Mouse (Mus musculus): ENCODE data around the gene Alg3.

Gene Alg3

GRCm38 (mm10) chr16:20611357-20612227 lies at the start of gene Alg3, which contains the start of the genes Eef1akmt4 and Gm49333:
TSS of gene Alg3 (minus strand) at chr16:20611735.
TSS of gene Eef1akmt4 (plus strand) at chr16:20611593.
TSS of gene Gm49333 (plus strand) at chr16:20611610.
- DNase-seq: peak; percentile 68

DNA sequence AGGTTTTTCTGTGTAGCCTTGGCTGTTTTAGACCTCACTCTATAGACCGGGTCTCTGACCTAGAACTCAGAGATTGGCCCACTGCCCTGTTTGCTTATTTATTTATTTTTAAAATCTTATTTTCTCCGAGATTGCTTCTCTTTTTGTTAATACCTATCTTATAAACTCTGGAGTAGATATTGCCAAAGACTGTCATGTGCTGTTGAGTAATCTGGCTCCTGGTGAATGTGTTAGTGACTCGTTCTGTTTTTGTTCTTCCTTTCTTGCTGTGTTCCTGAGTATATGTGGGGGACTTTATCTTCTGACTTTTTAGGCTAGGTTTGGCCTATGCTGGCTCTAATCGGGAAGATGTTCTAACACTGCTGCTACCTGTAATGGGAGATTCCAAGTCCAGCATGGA lies 46.1 kb upstream of the Alg3 start:
- no peak for DNase-seq

- DNase-seq: no peak
These were observed 41.8 kb upstream of the Alg3 start for GRCm38 (mm10) chr16:20653315-20653714.

DNA sequence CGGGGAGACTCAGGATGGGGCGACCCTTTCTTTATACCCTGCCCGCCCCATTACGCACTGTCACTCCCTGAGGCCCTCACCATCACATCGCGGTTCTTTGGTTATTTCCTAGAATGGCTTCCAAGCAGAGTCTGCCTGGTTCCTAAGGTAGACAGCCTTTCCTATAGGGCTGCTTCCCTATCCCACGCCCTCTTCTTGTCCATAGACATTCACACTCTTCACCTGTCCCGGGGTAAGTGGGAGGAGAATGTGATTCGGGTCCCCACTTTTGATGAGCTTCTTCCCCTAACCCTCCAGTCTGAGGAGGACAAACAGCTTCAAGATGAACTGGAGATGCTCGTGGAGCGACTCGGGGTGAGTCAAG lies 40.4 kb upstream of the Alg3 start:
- DNase-seq: no peak

DNA sequence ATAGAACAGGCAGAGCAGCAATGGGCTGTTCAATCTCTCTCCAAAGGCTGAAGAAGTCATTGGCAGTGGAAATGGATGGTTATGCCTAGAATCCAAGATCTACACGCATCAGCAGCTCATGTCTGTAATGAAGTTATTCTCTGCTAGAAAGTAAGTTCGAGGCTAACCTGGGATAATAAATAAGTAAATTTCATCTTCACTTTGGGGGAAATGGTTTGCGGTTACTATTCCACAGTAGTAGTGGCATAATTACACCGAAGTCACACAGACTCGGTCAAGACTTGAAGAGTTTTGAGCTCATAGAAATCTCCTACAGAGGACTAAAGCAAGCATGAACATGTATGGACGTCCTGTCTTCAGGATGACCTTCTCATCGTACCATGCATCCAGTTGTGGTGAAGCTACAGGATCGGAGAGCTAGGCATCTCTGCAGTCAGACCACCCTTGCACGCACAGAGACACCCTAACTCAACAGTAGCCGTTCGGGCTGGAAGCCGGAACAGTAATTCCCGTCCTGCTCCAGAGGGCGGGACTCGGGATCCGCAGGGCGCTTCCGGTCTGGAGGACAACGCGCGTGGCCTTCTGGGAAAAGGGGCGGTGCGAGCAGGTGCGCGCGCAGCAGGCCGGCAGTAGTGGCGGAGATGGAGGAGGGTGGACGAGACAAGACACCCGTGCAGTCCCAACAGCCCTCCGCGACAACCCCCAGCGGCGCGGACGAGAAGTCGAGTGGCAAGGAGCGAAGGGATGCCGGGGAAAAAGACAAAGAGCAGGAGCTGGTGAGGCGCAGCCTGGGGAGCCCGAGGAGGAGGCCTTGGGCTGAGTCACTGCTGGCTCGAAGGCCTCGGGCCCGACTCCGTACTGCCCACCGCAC lies 39.8 kb upstream of the Alg3 start, which contains the start of gene Psmd2:
Psmd2 (plus strand) TSS at position 577 of the 871 bp plus-strand sequence.
- DNase-seq: peak; percentile 98

- DNase-seq: no peak
These were observed 32.4 kb upstream of the Alg3 start for GRCm38 (mm10) chr16:20643911-20644310.

GRCm38 (mm10) chr16:20642161-20642560 lies 30.6 kb upstream of the Alg3 start:
- DNase-seq: peak; percentile 80

DNA sequence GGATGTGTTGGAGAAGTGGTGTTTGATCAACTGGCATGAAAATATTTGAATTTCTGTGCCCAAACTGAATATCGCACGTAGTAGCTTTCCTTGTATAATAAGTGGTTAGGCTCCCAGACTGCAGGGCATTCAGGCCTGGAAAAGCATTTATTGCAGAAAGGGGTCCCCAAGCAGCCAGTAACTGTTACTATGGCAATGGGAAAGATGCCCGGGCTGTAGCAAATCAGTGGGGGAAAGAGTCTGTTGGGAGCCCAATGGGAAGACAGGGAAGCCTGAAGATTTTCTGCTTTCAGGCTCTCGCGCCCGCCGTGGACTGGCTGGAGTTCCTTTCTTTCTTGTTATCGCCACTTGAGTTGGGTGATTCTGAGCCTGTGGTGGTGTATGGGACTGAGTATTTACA lies 26.8 kb upstream of the Alg3 start:
- peak; percentile 48 for DNase-seq

DNA sequence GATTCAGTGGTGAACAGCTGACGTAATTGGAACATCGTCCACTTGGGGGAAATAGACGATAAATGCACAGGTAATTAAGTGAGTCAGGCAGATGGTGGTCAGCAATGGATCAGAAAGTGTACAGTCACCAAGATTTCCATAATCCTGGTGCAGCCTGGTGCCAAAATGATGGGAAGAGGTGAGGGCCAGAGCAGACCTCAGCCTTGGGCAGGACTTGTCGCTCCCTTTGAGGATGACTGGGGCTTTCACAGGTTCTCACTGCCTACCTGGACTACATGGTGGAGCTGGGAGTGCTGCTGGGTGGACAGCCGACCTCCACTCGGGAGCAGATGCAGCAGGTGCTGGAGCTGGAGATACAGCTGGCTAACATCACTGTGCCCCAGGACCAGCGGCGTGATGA lies 25.9 kb upstream of the Alg3 start:
- no peak for DNase-seq

- DNase-seq: peak; percentile 45
These were observed 18.4 kb upstream of the Alg3 start, which contains the start of gene Ece2 for GRCm38 (mm10) chr16:20629731-20630634. TSS of gene Ece2 (plus strand) at chr16:20629828.

- DNase-seq: no peak
These were observed 17.4 kb upstream of the Alg3 start for GRCm38 (mm10) chr16:20628871-20629391.

DNA sequence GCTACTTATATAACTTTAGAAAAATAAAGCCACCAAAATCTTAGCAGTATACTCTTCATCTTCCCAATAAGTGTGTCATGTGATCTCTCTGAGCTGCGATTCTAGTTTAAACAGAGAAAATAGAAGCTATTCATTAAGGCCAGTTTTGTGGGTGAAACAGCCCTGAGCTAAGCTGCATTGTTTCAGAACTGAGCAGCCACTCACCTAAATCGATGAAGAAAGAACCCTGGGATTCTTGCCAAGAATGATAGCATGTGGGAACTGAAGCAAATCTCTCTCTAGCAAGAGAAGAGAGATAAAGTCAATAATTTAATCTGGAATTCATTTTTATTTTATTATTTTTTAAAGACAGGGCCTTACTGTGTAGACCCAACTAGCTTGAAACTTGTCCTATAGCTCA lies 11.7 kb upstream of the Alg3 start:
- no peak for DNase-seq

DNA sequence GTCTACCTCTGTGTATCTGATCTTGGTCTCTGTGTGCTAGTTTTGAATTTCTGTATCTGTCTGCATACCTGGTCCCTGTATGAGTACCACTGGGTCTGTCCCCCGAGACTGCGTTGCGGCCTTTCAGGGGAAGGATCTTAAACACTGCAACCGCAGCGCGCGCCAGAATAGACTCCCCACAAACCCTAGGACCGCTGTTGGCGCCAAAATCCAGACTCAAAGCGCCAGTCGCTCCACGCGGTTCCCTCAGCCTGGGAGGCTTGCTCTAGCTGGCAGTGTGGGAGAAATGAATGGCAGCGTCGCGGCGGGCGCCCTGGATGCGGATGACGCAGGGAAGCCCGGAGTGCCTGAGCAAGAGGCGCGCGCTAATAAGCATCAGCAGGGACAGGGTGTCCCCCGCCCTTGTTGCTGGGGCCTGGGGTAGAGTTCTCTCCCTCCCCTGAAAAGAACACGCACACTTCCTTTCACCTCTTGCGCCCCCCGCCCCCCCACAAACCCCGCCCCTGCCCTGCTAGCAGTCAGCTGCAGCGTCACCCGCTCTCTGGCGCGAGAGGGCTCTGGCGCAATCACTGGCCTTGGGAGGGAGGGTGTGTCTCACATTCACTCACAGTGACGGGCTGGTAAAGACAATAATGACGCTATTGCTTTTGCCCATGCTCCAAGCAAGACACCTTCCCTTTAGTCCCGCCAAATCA lies 10.6 kb upstream of the Alg3 start:
- DNase-seq: peak; percentile 68

- DNase-seq: peak; percentile 55
These were observed 9.9 kb upstream of the Alg3 start, which contains the start of gene Camk2n2 for GRCm38 (mm10) chr16:20621191-20621990. TSS of gene Camk2n2 (minus strand) at chr16:20621287.

GRCm38 (mm10) chr16:20620751-20621190 lies 9.2 kb upstream of the Alg3 start:
- peak; percentile 24 for DNase-seq

DNA sequence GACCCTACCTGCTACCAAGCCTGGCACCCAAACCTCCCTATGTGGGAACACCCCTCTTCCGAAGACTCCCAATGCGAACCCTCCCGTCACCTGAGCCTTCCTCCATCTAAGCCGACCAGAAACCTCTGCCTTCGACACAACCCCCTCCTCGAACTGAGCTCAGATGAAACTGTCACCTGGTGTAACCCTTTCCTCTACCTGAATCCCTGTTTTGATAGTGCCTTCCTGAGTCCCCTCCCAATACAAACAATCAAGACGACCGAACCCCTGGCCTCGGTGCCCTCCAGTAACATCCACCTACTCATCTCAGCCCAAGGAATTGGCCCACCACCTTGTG lies 8.8 kb upstream of the Alg3 start:
- DNase-seq: no peak

DNA sequence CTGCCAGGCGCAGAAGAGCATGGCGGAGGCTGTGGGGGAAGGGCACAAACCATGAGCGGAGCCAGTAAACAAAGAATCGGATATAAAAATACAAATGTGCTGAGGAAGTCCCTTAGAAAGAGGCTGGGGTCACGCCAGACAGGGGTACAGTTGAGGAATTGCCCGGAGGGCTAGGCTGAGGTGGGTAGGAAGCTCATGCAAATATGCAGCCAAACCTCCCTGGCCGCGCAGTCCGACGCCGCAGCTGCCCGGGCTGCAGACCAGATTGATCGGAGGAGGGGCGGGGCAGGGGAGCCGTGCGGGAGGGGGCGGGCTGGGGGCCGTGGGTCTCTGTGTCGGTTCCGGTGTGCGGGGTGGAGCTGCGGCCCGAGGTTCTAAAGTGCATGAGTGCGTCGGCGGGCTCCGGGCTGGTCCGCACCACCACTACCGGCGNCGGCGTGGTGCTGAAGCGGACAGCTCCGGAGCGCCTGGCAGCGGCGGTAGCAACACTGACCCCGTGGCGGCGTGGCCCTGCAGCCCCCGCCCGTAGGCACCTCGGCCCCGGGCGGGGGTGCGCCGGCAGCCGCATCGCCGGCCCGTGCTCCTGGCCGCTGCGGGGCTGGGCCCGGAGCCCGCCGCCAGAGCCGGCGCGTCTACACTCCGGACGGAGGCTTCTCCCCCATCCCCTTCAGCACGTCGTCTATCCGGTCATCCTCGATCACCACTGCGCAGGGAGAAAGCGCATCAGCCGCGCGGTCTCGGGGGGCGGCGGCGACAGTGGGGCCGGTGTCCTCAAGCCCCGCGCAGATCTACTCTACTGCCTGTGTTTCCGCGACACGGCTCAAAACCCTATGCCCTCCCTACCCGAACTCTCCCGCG lies 8.2 kb upstream of the Alg3 start:
- no peak for DNase-seq

DNA sequence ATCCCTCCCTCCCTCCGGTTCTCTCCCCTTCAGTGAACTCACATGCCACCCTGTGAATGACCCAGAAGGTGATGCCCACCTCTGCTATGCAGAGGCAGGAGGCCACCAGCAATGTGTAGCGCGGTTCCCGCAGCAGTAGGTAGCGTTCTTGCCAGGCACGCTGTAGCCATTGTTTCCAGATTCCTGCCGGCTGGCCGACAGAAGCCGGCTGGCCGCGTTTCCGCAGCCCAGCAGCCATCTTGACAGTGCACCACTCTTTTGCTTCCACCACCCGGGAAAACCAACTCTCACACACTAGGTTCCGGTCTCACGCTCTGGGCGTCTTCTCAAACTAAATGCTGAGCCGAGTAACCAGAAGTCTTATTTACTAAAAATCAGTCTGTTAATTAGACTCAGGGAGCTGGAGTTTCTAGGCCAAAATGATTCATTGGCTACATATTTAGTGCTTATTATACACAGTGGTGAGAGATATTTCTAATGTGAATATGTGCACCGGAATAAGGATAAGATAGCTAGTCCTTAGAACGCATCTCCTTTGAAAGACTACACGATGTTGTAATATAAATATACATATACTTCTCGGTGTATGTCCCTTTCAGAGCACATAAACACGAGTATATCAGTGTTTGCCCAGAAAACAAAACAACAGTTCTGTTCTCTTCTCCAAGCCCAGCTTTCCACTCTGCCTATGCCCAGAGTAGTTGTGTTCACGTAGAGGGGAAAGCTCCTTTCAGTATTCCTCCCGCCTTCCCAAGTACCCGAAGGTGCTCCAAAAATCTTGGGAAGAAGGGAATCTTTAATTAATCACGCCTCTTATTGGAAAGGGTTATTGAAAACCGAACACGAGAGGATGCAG lies 806 bp downstream of the Alg3 start:
- peak; percentile 63 for DNase-seq

DNA sequence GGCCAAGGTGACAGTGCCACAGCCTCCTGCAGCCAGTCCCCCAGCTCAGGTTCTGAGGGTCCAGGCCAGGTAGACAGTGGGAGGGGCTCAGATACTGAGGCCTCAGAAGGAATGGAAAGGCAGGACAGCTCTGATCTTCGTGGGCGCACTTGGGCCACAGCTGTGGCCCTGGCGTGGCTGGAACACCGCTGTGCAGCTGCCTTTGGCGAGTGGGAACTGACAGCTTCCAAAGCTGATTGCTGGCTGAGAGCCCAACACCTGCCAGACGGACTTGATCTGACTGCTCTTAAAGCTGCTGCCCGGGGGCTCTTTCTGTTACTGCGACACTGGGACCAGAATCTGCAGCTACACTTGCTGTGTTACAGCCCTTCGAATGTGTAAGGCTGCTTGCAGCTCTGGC lies 6.8 kb downstream of the Alg3 start:
- no peak for DNase-seq
